Mouse (Mus musculus): ENCODE data around the gene Antxr1. TPM values are rescaled to one million over a fixed set of nuclear protein-coding genes. Genes with fewer than 3 reads are reported as not detected.

The Antxr1 gene
- polyA plus RNA-seq, 1 experiment from 2014 or later: 7.4 TPM

DNA sequence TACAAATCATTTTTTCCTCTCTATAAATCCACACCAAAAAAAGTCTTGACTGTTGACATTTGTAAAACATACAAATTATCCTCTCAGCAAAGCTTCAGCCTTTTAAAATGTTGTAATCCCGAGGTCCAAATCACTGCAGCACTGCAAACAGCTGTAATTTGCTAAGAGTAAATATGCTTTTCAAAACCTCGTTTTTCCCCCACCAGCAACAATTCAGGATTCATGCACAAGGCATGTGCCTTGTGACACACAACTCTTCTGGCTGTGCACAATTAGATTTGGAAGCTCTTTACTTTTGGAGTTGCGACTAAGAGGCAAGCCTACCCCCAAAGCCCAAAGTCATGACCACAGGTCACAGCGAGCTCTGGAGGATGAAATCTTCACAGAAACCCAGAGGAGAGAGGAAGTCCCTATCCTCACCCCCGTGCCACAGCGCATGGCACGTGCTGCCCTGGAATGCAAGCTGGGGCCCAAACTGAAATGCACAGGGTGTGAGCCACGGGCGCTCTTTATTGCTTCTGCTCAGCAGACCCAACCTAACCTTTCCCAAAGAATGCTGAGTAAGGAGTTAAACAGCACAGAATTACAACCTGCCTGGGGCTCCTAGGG lies 87.3 kb downstream of the Antxr1 start:
- H3K36me3 ChIP-seq (ENCODE audit: control insufficient read depth, insufficient read depth, low read length): no peaks in the 10 kb centered on the region
- no peaks in the 10 kb centered on the region for H3K9me3 ChIP-seq (ENCODE audit: control insufficient read depth, low read length)
- no peak for DNase-seq (ENCODE audit: low spot score)
- no peak overlapping the region for H3K4me2 ChIP-seq (replicated peaks; ENCODE audit: low read depth, low read length)
- no peak for ATAC-seq (ENCODE audit: low FRiP score)
- H3K27ac ChIP-seq (ENCODE audit: low read depth, low read length): no peak overlapping the region
- WGBS: 92% methylated on average over 9 of the region's 9 CpGs
- H3K9ac ChIP-seq (ENCODE audit: low read depth, low read length): no peak overlapping the region
- no peak overlapping the region for H3K4me3 ChIP-seq (ENCODE audit: low read depth, low read length)
- H3K4me1 ChIP-seq (replicated peaks; ENCODE audit: control insufficient read depth, insufficient read depth, low read length): no peaks in the 10 kb centered on the region
- H3K27me3 ChIP-seq (ENCODE audit: control insufficient read depth, insufficient read depth, low read length): no peaks in the 10 kb centered on the region

GRCm38 (mm10) chr6:87244117-87245100 lies 91.2 kb downstream of the Antxr1 start:
- no peaks in the 10 kb centered on the region for H3K27me3 ChIP-seq (ENCODE audit: control insufficient read depth, insufficient read depth, low read length)
- no peaks in the 10 kb centered on the region for H3K9me3 ChIP-seq (ENCODE audit: control insufficient read depth, low read length)
- no peak overlapping the region for H3K9ac ChIP-seq (ENCODE audit: low read depth, low read length)
- no peak overlapping the region for H3K4me3 ChIP-seq (ENCODE audit: low read depth, low read length)
- DNase-seq (ENCODE audit: low spot score) (no peak), ATAC-seq (ENCODE audit: low FRiP score) (no peak)
- H3K4me1 ChIP-seq (replicated peaks; ENCODE audit: control insufficient read depth, insufficient read depth, low read length): no peaks in the 10 kb centered on the region
- H3K4me2 ChIP-seq (replicated peaks; ENCODE audit: low read depth, low read length): no peak overlapping the region
- H3K36me3 ChIP-seq (ENCODE audit: control insufficient read depth, insufficient read depth, low read length): no peaks in the 10 kb centered on the region
- 62% methylated on average over 9 of the region's 9 CpGs for WGBS
- no peak overlapping the region; the same call in 1 of the 2 replicates for H3K27ac ChIP-seq (ENCODE audit: low read depth, low read length)

DNA sequence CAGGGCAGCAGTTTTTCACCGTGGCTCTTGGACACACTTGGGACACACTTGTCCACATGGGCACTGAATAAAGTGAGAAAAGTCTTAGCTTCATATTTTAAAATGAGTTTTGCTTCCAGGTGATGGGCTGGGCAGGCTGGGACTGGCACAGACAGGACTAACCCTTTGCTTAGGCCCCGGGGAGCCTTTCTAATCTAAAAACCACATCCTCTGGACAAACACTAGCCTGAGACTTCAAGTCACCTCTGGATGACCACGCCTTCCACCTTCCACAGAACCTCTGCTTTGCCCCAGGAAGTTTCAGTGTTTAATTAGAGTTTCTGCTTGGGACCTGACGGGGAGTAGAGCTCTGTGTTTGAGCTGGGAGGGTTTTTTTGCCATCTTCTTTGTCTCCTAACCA lies 98.4 kb downstream of the Antxr1 start:
- Histone ChIP-seq H3K9me3 (ENCODE audit: control insufficient read depth, low read length) (no peaks in the 10 kb centered on the region), H3K4me3 (ENCODE audit: low read depth, low read length) (no peak overlapping the region), H3K4me1 (replicated peaks; ENCODE audit: control insufficient read depth, insufficient read depth, low read length) (no peaks in the 10 kb centered on the region), H3K36me3 (ENCODE audit: control insufficient read depth, insufficient read depth, low read length) (no peaks in the 10 kb centered on the region), H3K9ac (ENCODE audit: low read depth, low read length) (no peak overlapping the region), H3K4me2 (replicated peaks; ENCODE audit: low read depth, low read length) (no peak overlapping the region), H3K27me3 (ENCODE audit: control insufficient read depth, insufficient read depth, low read length) (no peaks in the 10 kb centered on the region), H3K27ac (ENCODE audit: low read depth, low read length) (no peak overlapping the region)
- 70% methylated on average over 4 of the region's 4 CpGs for WGBS
- no peak for ATAC-seq (ENCODE audit: low FRiP score)
- DNase-seq (ENCODE audit: low spot score): no peak

- Histone ChIP-seq H3K9me3 (ENCODE audit: control insufficient read depth, low read length) (no peaks in the 10 kb centered on the region), H3K9ac (ENCODE audit: low read depth, low read length) (no peak overlapping the region), H3K4me3 (ENCODE audit: low read depth, low read length) (no peak overlapping the region), H3K4me2 (replicated peaks; ENCODE audit: low read depth, low read length) (no peak overlapping the region), H3K27ac (ENCODE audit: low read depth, low read length) (no peak overlapping the region), H3K36me3 (ENCODE audit: control insufficient read depth, insufficient read depth, low read length) (no peaks in the 10 kb centered on the region), H3K4me1 (replicated peaks; ENCODE audit: control insufficient read depth, insufficient read depth, low read length) (no peaks in the 10 kb centered on the region), H3K27me3 (ENCODE audit: control insufficient read depth, insufficient read depth, low read length) (no peaks in the 10 kb centered on the region)
- ATAC-seq (ENCODE audit: low FRiP score): no peak
- WGBS: 64% methylated on average over 8 of the region's 8 CpGs
- no peak for DNase-seq (ENCODE audit: low spot score)
These were observed 99.6 kb downstream of the Antxr1 start for GRCm38 (mm10) chr6:87236061-87236460.

DNA sequence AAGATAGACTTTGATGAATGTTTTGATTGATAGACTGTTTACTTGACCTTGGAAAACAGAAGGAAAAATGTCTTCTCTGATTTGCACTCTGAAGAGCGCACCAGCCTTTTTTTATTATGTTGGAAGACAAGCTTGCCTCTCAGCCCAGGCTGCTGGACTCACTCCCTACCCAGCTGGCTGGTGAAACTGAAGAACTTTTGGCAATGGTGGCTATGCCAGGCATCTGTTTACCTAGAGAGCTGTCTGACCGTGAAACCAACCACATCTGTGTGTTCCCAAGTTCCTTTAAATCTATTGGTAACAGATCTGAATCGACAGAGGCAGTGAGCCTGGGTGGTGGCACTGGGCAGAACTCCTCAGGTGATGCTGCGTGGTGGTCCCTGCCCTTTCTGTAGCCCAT lies 102.5 kb downstream of the Antxr1 start:
- Histone ChIP-seq H3K9ac (ENCODE audit: low read depth, low read length) (no peak overlapping the region), H3K4me1 (replicated peaks; ENCODE audit: control insufficient read depth, insufficient read depth, low read length) (no peaks in the 10 kb centered on the region), H3K4me2 (replicated peaks; ENCODE audit: low read depth, low read length) (no peak overlapping the region), H3K36me3 (ENCODE audit: control insufficient read depth, insufficient read depth, low read length) (no peaks in the 10 kb centered on the region), H3K9me3 (ENCODE audit: control insufficient read depth, low read length) (no peaks in the 10 kb centered on the region), H3K27me3 (ENCODE audit: control insufficient read depth, insufficient read depth, low read length) (no peaks in the 10 kb centered on the region), H3K27ac (ENCODE audit: low read depth, low read length) (no peak overlapping the region), H3K4me3 (ENCODE audit: low read depth, low read length) (no peak overlapping the region)
- ATAC-seq (ENCODE audit: low FRiP score) (no peak), DNase-seq (ENCODE audit: low spot score) (no peak)
- 93% methylated on average over 4 of the region's 4 CpGs for WGBS

GRCm38 (mm10) chr6:87230041-87230440 lies 105.6 kb downstream of the Antxr1 start:
- Histone ChIP-seq H3K27ac (ENCODE audit: low read depth, low read length) (no peak overlapping the region), H3K4me1 (replicated peaks; ENCODE audit: control insufficient read depth, insufficient read depth, low read length) (no peaks in the 10 kb centered on the region)
- WGBS: 96% methylated on average over 2 of the region's 2 CpGs

GRCm38 (mm10) chr6:87227940-87228339 lies 107.7 kb downstream of the Antxr1 start:
- Histone ChIP-seq H3K9me3 (ENCODE audit: control insufficient read depth, low read length) (no peaks in the 10 kb centered on the region), H3K4me2 (replicated peaks; ENCODE audit: low read depth, low read length) (no peak overlapping the region), H3K9ac (ENCODE audit: low read depth, low read length) (no peak overlapping the region), H3K27ac (ENCODE audit: low read depth, low read length) (no peak overlapping the region), H3K36me3 (ENCODE audit: control insufficient read depth, insufficient read depth, low read length) (no peaks in the 10 kb centered on the region), H3K4me3 (ENCODE audit: low read depth, low read length) (no peak overlapping the region), H3K4me1 (replicated peaks; ENCODE audit: control insufficient read depth, insufficient read depth, low read length) (no peaks in the 10 kb centered on the region), H3K27me3 (ENCODE audit: control insufficient read depth, insufficient read depth, low read length) (no peaks in the 10 kb centered on the region)
- ATAC-seq (ENCODE audit: low FRiP score): no peak
- no peak for DNase-seq (ENCODE audit: low spot score)
- 83% methylated on average over 10 of the region's 10 CpGs for WGBS

More at GRCm38 (mm10) chr6:87230041-87230440, 105.6 kb downstream of the Antxr1 start:
- DNase-seq (ENCODE audit: low spot score) (no peak), ATAC-seq (ENCODE audit: low FRiP score) (no peak)
- Histone ChIP-seq H3K9ac (ENCODE audit: low read depth, low read length) (no peak overlapping the region), H3K27me3 (ENCODE audit: control insufficient read depth, insufficient read depth, low read length) (no peaks in the 10 kb centered on the region), H3K4me3 (ENCODE audit: low read depth, low read length) (no peak overlapping the region), H3K4me2 (replicated peaks; ENCODE audit: low read depth, low read length) (no peak overlapping the region), H3K9me3 (ENCODE audit: control insufficient read depth, low read length) (no peaks in the 10 kb centered on the region), H3K36me3 (ENCODE audit: control insufficient read depth, insufficient read depth, low read length) (no peaks in the 10 kb centered on the region)

DNA sequence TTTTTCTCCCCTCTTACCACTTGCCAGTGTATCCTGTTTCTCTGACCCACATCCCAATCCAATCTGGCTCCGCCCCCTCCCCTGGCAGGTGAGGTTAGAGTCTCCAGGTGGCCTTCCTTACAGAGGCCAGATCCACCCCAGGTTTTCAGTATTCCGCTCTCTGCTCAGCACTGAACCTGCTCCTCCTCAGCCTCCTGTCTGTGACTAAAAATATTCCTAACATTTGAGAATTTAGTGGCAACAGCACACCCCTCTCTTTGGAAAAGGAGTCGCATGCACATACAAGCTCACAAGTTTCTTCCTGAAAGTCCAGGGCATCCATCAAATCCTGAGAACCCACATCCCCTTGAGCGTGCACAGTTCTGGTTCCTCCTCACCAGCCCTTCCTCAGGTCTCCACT lies 109.3 kb downstream of the Antxr1 start:
- no peaks in the 10 kb centered on the region for H3K4me1 ChIP-seq (replicated peaks; ENCODE audit: control insufficient read depth, insufficient read depth, low read length)
- WGBS: 86% methylated on average over 4 of the region's 4 CpGs
- no peak for ATAC-seq (ENCODE audit: low FRiP score)
- H3K27ac ChIP-seq (ENCODE audit: low read depth, low read length): no peak overlapping the region
- no peaks in the 10 kb centered on the region for H3K9me3 ChIP-seq (ENCODE audit: control insufficient read depth, low read length)
- no peak overlapping the region for H3K4me2 ChIP-seq (replicated peaks; ENCODE audit: low read depth, low read length)
- no peaks in the 10 kb centered on the region for H3K36me3 ChIP-seq (ENCODE audit: control insufficient read depth, insufficient read depth, low read length)
- H3K9ac ChIP-seq (ENCODE audit: low read depth, low read length): no peak overlapping the region
- no peak overlapping the region for H3K4me3 ChIP-seq (ENCODE audit: low read depth, low read length)
- H3K27me3 ChIP-seq (ENCODE audit: control insufficient read depth, insufficient read depth, low read length): no peaks in the 10 kb centered on the region
- no peak for DNase-seq (ENCODE audit: low spot score)

GRCm38 (mm10) chr6:87225286-87225685 lies 110.3 kb downstream of the Antxr1 start:
- no peak for ATAC-seq (ENCODE audit: low FRiP score)
- H3K36me3 ChIP-seq (ENCODE audit: control insufficient read depth, insufficient read depth, low read length): no peaks in the 10 kb centered on the region
- H3K4me2 ChIP-seq (replicated peaks; ENCODE audit: low read depth, low read length): no peak overlapping the region
- no peaks in the 10 kb centered on the region for H3K27me3 ChIP-seq (ENCODE audit: control insufficient read depth, insufficient read depth, low read length)
- 94% methylated on average over 1 of the region's 1 CpGs for WGBS
- H3K4me1 ChIP-seq (replicated peaks; ENCODE audit: control insufficient read depth, insufficient read depth, low read length): no peaks in the 10 kb centered on the region
- no peaks in the 10 kb centered on the region for H3K9me3 ChIP-seq (ENCODE audit: control insufficient read depth, low read length)
- no peak overlapping the region for H3K9ac ChIP-seq (ENCODE audit: low read depth, low read length)
- no peak for DNase-seq (ENCODE audit: low spot score)
- no peak overlapping the region for H3K4me3 ChIP-seq (ENCODE audit: low read depth, low read length)
- no peak overlapping the region for H3K27ac ChIP-seq (ENCODE audit: low read depth, low read length)

Data from hindbrain, embryonic 11.5 days (tissue).